In the genomic region with DNA sequence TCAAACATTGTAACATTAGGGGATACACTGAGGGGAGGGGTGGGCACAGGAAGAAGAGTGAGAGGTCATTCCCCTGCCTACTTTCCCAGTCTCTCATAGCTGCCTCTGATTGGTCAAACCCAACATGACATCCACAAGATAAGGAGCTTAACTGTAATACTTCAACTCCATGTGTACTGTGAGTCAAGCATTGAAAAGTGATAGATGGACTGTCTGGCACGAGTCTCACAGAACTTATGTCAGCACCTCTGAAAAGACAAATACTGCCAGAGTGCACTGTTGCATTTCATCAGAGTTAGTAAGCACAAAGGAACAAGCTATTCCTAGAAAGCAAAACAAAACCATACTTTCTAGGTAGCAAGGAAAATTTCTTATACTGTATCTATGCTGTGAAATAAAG, we compare ENCODE assay signal across 23 mouse cellular contexts.
DNase-seq lines count a peak whose midpoint lies in the region; ATAC-seq lines count a peak whose summit lies in the region.
"Had no signal": no experiment of that assay in that cellular context is flagged by ENCODE, and none has a peak within 500 bp of the region (broad histone marks: within the 10 kb centered on the region; RNA-seq: fewer than 3 reads in every experiment).

No protein-coding gene starts in this region.

- H3K9me3 ChIP-seq in heart, embryonic 14.5 days (ENCODE audit: control insufficient read depth, low read length), result no peaks in the 10 kb centered on the region
- H3K9me3 ChIP-seq: embryonic facial prominence, embryonic 15.5 days; forebrain, embryonic 10.5 days; hindbrain, embryonic 10.5 days; intestine, embryonic 15.5 days had no signal

- no peak overlapping the region for H3K4me3 ChIP-seq in heart, embryonic 14.5 days (ENCODE audit: control insufficient read depth in 1 of 2, insufficient read depth in 1 of 2, low read depth in 1 of 2, low read length in 2 of 2)
- H3K4me3 ChIP-seq: embryonic facial prominence, embryonic 15.5 days; erythroblast, embryonic 14.5 days; forebrain, embryonic 10.5 days; gastrocnemius, adult 2 months; hindbrain, embryonic 10.5 days; intestine, embryonic 15.5 days had no signal

- no peak overlapping the region for H3K4me2 ChIP-seq in heart, embryonic 14.5 days (ENCODE audit: low read length)
- H3K4me2 ChIP-seq: embryonic facial prominence, embryonic 15.5 days; heart, embryonic 11.5 days; hindbrain, embryonic 14.5 days; intestine, embryonic 15.5 days had no signal

- H3K27me3 ChIP-seq in heart, embryonic 14.5 days (ENCODE audit: control insufficient read depth, insufficient read depth, low read length), result no peaks in the 10 kb centered on the region
- H3K27me3 ChIP-seq: CH12.LX; embryonic facial prominence, embryonic 15.5 days; intestine, embryonic 15.5 days had no signal

- no peak overlapping the region for H3K27ac ChIP-seq in heart, embryonic 14.5 days (replicated peaks in 1 of 2; ENCODE audit: control insufficient read depth in 1 of 2, insufficient read depth in 1 of 2, low read depth in 2 of 2, low read length in 2 of 2)
- H3K27ac ChIP-seq: embryonic facial prominence, embryonic 15.5 days; forebrain, embryonic 10.5 days; gastrocnemius, adult 2 months; hindbrain, embryonic 10.5 days; hindbrain, embryonic 14.5 days; intestine, embryonic 15.5 days had no signal

- DNase-seq in adrenal gland, adult 8-10 months, result peak; percentile 2
- DNase-seq in adrenal gland, postnatal 10 days, result no peak
- DNase-seq in heart, adult 9 months (ENCODE audit: low spot score in 2 of 2), result no peak
- DNase-seq in kidney, postnatal 14 days, result peak; percentile 1
- DNase-seq in kidney, postnatal 4 days, result no peak
- peak; percentile 3 to 13 for DNase-seq in adrenal gland, postnatal 36 days
- DNase-seq: cerebellum, adult 2 months; cerebellum, postnatal 10 days; embryo, embryonic 11 days; gastrocnemius, adult 2 months; gastrocnemius, postnatal 25 days; heart, postnatal 14 days; kidney, adult 18-20 months had no signal

- H3K4me1 ChIP-seq in heart, embryonic 14.5 days (ENCODE audit: control insufficient read depth in 2 of 2, insufficient read depth in 2 of 2, low read length in 2 of 2), result peaks cover 2 to 11% of the 10 kb centered on the region in 2 experiments; a peak in 2 of 4 replicates
- H3K4me1 ChIP-seq: intestine, embryonic 15.5 days had no signal

- WGBS in heart, embryonic 14.5 days, result 0% methylated on average over 1 of the region's 1 CpGs

- no peaks in the 10 kb centered on the region for H3K36me3 ChIP-seq in heart, embryonic 14.5 days (ENCODE audit: control insufficient read depth, insufficient read depth, low read length)
- H3K36me3 ChIP-seq: embryonic facial prominence, embryonic 15.5 days; forebrain, embryonic 10.5 days; hindbrain, embryonic 10.5 days; intestine, embryonic 15.5 days had no signal

- no peak overlapping the region for H3K9ac ChIP-seq in heart, embryonic 14.5 days (ENCODE audit: low read length)
- H3K9ac ChIP-seq: embryonic facial prominence, embryonic 15.5 days; hindbrain, embryonic 14.5 days; intestine, embryonic 15.5 days had no signal

- ATAC-seq in heart, embryonic 14.5 days (ENCODE audit: insufficient number of reproducible peaks, insufficient read depth, low FRiP score, low read depth), result peak; percentile 61; the same call in 1 of the 2 replicates
- ATAC-seq: forebrain, embryonic 14.5 days; intestine, embryonic 15.5 days had no signal

Comparison
In these comparisons a context has a peak if more than half of its experiments do, and no peak if none do; other contexts are left out.
1. DNase-seq: peak in adrenal gland, adult 8-10 months (single experiment), kidney, postnatal 14 days (single experiment) and adrenal gland, postnatal 36 days (2 of 2); none in adrenal gland, postnatal 10 days (single experiment), heart, adult 9 months (0 of 2) and kidney, postnatal 4 days (0 of 2).